Mouse (Mus musculus): ENCODE measurements at regions not wholly inside any gene's neighbourhood (a gene's known extent, or its start where the extent isn't known, plus 50 kb on each side); places are given as distances from the start of the nearest gene placed in this dataset.

- no peak for DNase-seq (ENCODE audit: low read depth, low spot score)
Observed at GRCm38 (mm10) chr6:127298105-127298504, 146.1 kb upstream of the Ccnd2 start.

DNA sequence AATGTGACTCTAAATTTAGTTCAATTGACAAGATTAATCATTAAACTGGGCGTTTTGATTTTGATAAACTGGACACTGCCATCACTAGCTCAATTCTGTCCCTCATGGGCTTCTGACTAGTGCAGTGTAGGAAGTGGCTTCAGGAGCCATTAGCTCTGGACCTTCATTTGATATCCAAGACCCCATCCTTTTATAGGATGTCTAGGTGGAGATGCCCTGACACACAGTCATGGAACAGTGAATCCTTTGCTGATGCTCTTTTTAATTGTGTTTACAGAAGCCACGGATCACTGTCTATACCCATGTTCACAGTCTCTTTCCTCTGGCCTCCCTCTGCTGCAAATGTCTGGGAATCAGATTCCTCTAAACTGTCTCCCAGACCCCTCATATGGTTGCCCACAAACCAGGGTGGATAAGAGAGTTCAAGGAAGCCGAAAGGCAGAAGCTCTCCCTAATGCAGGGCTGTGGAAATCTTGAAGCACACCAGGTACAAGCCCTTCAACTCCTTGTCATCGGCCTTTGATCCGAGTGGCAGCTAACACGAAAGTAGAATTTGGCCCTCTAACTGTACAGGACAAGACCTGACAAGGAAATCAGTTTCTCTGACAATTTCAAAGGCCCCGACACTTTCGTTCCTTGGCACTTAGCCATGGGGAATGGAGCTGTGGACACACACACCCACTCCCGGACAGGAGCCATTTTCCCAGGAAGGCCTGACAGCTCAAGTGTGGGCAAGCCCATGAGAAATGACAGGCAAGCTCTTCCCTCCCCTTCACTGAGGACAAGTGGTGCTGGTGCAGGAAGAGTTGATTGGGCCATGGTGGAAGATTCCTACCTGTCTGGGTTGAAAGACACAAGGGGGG is 135.2 kb upstream of the Parp11 start:
- no peak for DNase-seq (ENCODE audit: low read depth, low spot score)

- DNase-seq (ENCODE audit: low read depth, low spot score), result no peak
Observed at GRCm38 (mm10) chr6:127317309-127317708, 129.3 kb upstream of the Parp11 start.

DNA sequence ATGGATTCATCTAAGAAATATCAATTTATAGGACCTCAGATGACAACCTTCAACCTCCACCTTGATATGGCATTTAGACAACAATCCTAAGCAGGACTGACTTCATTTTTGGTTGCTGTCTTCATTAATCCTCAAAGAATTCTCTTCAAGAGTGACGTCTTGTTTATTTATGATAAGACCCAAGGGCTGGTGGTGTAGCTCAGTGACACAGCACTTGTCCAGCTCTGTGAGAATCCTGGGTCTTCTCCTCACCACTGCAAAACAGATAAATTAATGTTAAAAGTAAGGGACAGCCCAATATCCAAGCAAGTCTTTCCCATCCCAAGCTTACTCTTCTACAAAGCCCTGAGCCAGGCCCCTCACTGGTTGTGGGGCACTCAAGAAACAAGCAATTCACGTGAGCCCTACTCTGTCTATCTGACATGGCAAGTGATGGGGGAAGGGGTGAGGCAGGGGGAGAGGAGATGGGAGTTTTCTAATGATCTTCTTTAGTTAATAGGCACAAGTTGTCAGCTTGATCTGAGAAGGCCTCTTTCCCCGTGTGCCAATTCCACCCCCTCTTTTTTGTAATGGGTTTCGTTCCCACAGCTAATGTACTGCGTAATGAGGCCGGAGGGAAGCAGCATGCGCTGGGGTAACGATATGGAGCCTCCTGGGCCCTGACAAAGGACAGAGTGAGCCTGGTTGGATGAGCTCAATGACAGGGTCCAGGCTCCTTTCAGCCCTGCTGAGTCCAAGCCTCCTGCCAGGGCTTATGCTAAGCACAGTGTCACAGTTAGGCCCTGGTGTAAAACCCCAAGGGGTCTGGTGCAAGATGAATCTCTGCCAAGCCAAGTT is 127.7 kb upstream of the Parp11 start:
- no peak for DNase-seq (ENCODE audit: low read depth, low spot score)

DNA sequence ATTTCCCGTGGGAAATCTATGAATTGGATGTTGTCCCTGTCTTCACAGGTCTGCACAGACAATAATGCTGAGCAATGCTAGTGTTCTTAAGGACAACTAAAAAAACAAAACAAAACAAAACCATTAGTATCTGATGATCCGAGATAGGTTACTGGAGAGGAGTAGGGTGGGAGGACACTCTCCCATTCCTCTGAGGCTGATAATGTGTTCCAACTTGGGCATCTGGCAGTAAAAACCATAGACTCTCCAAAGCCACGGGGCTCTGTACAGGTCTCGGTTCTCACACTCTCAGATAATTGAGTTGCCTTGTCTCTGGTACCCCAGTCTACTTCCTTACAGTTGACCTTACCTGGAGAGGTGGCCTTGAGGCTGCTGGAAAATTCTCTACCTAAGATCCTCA is 126.0 kb upstream of the Parp11 start:
- DNase-seq (ENCODE audit: low read depth, low spot score), result no peak

DNA sequence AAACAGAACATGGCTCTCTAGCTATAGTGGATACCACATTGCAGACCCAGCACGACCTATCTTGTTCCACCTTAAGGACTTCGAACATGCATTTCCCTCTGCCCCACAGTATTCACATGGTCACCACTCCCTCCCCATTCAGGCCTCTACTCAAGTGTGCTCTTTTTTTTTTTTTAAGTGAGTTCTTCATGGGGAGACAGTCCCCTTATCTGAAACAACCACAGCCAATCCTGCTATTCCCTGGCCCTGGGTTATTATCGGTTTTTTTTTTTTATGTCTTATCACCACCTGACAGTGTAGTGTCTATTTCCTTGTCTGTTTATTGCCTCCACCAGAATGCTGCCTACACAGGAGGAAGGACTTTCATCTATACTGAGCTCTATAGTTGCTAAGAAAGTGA is 125.6 kb upstream of the Parp11 start:
- no peak for DNase-seq (ENCODE audit: low read depth, low spot score)

- DNase-seq (ENCODE audit: low read depth, low spot score), result no peak
Observed at GRCm38 (mm10) chr6:127322398-127322797, 124.2 kb upstream of the Parp11 start.

DNA sequence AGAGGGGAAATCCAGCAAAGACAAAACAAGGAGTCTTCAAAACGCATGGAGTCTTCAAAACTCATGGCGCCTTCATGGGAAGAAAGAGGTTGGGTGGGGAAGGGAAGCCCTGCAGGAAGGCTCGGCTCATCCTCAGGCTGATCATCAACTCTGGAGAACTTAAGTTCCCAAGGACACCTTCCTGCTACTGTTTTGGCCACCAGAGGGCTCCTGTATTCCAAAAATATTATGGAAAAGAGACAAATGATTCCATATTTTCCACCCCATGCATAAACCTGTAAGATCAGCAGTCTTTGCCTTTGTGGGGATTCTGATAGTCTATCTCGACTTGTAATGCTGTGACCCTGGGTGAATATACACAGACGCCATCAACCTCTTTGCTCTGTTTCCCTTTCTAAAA is 121.7 kb upstream of the Parp11 start:
- no peak for DNase-seq (ENCODE audit: low read depth, low spot score)

- DNase-seq (ENCODE audit: low read depth, low spot score), result no peak
Observed at GRCm38 (mm10) chr6:127325596-127326332, 120.9 kb upstream of the Parp11 start.

DNA sequence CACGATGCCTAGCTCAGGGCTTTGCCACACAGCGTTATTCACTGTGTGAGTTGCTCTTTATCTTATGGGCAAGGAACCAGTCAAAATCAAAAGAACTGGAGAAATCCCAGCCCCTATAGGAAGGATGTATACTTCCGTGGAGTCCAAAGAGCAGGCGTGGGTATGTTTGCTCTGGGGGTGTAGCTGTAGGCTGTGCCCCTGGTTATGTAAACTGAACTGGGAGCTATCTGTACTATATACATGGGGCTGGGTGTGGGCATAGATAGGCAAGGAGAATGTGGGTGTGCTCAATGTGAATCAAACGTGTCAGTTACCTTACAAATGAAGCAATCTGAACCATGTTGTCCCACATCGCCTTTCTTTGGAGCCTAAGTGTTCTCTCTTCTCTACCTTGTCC is 120.3 kb upstream of the Parp11 start:
- DNase-seq (ENCODE audit: low read depth, low spot score), result no peak

DNA sequence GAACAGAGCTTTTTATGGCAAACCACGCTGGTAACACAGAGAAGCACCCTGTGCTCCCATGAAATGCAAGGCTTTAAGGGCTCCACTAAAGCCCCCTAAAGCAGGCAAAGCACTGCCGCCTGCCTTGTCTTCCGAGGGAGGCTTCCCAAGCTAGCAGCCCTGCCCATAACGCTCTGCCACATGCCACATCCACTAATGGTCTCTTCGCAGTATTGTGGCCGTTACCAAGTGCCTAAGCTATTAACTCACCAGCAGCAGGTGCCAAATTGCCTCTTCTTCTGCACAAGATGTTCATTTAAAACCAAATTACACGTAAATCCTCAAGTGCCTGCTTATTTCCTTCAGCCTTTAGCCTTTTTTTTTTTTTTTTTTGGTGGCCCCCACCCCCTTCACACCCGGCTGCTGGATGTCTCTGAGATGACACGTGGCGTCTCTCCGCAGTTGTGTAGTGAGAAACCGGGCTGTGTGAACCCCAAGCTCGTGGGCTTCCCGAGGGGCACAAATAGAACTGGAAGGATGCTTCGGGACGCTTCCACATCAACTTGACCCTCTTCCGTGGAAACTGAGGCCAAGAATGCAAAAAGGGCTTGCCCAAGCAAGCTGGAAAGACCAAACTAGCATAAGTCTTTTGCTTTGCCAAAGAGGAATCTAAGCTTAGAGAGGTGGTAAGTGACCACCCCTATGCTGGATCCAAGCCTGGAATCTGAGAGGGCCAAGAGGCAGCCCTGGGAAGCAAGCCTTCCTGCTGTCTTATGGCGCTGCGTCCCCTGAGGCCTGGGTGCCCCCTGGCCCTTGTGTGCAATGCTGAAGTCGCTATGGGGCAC is 117.2 kb upstream of the Parp11 start:
- no peak for DNase-seq (ENCODE audit: low read depth, low spot score)

- DNase-seq (ENCODE audit: low read depth, low spot score), result peak; percentile 67
Observed at GRCm38 (mm10) chr6:127330015-127330705, 116.5 kb upstream of the Parp11 start.

- no peak for DNase-seq (ENCODE audit: low read depth, low spot score)
Observed at GRCm38 (mm10) chr6:127331091-127331490, 115.5 kb upstream of the Parp11 start.

DNA sequence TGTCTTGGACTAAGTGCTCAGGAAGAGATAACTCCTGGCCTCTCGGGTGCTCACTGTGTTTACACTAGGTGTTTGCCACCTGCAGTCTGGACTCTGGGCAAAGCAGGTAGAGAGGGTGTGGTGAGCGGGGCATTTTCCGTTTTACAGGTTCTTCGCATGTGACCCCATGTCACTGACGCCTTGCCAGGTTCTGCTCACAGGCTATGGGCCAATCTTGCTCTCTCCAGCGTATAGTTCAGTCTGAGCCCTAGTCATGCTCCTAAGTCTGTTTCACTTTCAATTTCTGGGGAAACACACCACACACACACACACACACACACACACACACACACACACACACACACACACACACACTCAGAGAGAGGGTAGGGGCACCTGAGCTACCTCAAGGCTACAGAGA is 112.4 kb upstream of the Parp11 start:
- no peak for DNase-seq (ENCODE audit: low read depth, low spot score)

DNA sequence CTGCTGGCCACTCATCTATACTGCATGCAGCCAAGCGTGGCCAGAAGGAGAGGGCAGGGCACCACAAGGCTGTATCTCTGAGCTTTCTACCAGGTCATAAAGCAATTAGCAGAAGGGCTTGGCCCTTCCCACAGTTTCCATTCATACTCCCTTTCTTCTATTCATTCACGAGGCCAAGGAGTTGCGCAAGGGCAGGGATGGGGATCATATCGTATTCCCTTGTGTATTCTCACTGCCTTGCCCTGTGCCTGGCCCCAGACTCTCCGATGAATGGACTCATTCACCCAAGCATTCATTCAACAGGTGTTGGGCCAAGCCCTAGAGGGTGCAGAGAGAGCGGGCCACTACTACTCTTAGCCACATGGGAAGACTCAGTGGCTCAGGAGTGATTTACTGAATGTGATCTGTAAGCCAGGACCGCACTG is 111.2 kb upstream of the Parp11 start:
- DNase-seq (ENCODE audit: low read depth, low spot score), result no peak

DNA sequence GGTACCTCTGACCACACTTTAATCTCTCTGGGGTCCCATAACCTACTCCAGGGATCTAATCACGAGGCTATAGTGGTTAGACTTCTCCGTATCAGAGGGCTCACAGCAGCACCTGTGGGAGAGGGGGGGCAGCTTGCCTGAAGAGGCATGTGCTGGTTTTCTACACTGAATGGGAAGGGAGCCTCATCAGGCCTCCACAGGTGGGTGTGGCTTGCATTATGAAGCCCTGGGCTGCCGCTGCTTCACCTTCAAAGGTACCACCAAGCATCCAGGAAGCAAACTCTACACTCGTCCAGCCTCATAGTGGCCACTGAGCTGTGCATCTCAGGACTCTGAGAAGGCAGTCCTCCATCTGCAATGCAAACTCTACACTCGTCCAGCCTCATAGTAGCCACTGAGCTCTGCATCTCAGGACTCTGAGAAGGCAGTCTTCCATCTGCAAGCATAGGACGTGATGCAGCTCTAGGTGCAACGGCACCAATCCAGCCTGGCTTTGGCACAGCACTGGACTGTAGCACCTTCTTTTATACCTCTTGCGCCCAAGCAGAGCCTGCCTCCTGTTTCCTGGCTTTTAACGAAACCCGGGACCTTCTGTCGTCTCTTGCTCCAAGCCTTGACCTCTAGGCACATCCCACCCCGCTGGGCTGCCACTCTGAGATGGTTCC is 110.5 kb upstream of the Parp11 start:
- DNase-seq (ENCODE audit: low read depth, low spot score), result no peak

GRCm38 (mm10) chr6:127336681-127337397 is 109.8 kb upstream of the Parp11 start:
- DNase-seq (ENCODE audit: low read depth, low spot score), result no peak

DNA sequence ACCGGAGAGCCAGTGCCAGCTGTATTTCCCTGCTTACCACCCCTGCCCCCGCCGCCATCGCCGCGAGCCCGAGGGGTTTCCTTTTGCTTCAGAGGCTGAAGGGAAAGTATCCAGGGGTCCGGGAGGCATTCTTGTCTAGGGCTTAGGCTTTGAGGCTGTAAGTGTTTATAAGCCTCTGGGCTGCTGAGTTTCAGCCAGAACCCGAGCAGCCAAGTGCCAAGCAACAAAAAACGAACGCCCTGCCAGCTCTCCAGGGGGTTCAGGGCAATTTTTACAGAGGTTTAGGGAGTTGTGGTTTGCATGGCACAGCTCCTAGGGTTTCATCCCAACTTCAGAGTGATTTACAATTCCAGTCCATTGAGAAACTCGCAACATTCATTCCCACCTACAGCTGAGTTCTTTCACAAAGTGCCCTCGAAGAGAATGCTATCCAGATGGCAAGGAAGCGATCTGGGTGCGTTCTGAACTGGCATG is 109.2 kb upstream of the Parp11 start:
- DNase-seq (ENCODE audit: low read depth, low spot score), result no peak

GRCm38 (mm10) chr6:127338412-127338811 is 108.2 kb upstream of the Parp11 start:
- DNase-seq (ENCODE audit: low read depth, low spot score), result no peak
